Mouse (Mus musculus) brain, adult 2 months (tissue): ENCODE data around the gene Ptges2.

Experiments used
- DNase-seq: peaks from one replicate; pipeline ENCODE4 v3.0.0; 2011; ENCODE audit warnings: low read depth, low spot score

Ptges2 gene

DNA sequence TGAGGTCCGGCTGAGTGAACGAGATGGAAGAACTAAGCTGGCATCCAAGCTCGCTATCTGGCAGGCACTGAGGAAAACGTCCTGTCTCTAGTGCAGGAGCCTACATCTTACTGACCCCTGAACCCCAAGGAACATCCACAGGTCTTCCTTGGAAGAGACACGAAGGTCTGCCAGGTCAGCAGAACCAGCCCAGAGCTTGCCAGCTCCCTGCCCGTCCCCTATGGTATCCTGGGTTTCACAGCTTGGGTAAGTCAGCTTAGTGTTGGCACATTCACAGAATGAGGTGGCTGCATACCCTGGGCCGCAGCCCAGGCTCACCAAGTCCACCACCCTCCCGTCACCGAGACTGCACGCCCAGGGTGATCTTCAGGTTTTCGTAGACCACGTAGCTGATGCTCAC, 20.1 kb downstream of the Ptges2 start:
- DNase-seq = no peak

DNA sequence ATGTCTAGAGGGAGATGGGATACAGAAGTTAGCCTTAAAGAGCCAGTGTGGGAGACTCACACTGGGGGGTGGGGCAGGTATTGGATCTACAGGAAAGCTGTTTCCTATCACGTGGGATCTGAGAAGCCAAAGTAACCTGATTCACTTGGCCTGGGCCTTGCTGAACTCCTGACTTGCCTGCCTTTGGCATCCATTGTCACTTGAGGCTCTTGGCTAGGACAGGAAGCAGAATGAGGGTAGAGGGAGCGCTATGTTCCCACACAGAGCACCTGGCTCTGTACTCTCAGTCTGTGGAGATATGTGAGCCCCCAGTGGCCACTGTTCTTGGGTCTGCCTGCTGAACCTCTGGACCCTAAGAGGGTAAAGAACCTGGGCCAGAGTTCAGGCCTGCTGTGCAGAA, 20.9 kb downstream of the Ptges2 start:
- DNase-seq = no peak

DNA sequence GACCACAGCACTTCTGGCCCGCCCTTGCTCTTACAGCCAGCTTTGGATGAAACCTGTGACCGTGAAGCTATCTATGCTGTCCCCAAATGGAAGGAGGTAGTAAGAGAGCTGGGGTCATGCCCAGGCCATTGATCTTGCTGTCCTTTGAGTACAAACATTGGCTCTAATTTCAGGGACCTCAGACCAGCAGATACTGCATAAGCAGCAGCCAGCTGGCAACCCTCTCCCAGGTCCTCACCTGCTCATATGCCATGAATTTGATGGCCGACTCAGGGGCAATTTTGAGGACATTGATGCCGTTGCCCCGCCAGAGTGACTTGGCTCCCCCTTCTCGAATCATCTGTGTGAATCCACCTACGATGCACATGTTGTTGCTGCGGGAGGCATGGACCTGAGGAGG, 21.8 kb downstream of the Ptges2 start:
- DNase-seq = no peak

DNA sequence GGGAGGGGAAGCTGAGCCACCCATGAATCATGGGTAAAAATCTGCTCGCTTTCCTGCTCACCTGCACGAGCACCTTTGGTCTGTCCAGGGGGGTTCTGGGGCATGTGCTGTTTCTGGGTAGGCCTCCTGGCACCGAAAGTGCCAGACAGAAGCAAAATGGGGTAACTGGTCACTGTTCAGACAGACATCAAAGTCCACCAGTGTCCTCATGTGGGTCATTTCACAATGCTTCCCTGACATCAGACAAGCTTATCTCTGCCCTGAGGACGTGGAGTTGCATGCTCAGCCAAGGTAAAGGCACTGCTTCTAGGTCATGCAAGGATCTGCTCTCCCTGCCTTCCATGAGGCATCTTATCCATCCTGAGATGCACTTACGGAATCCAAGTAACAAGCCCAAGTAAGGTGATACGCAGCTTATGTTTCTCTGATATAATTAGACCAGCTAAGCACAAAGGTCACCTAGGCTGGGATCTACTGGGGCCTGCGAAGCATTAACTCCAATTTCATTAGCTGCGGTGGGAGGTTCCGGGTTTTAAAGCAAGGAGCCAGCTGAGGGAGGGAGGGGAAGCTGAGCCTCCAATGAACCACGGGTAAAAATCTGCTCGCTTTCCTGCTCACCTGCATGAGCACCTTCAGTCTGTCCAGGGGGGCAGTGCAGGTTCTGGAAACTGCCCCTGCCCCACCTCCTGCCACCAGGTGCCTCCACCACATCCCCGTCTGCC, 22.9 kb downstream of the Ptges2 start:
- DNase-seq = no peak

DNA sequence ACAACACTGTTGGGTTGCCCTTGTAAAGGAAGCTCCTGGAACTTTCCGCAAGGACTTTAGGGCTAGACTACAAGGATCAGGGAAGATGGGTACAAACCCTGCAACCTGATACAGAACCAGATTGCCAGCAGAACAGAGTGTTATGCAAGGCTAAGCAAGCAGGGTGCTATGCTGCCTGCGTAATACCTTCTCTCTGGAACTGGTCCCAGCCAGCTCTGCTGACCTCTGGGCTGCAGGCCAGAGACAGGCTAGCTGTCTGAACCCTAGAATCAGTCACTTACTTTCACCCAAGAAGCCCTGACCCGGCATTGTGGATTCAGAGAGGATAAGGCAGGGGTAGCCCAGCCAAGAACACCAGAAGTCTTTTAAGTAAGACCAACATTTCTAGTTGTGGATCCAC, 23.7 kb downstream of the Ptges2 start:
- peak; percentile 88 for DNase-seq

DNA sequence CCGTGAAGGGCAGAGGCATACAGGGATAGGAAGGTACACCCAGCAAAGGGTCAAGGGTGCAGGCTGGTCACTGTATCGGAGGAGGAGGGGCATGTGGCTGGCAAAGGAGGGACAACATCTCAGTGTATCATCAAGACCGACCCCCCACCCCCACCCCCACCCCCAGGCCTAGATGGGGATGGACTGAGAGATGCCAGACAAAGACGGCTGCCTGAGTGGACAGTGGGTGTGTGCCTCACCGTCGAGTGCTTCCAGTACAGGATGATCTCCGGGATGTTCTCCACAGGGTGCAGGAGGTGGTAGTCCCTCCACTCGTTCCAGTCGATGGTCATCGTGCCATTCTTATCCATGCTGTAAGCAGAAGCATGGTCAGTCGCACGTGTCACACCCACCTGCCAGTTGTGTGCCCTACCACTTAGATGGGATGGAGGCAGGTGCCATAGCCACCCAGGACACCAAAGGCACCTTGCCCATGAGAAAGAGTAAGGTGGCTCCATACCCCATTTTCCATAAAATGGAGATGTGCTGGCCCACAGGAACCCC, 24.4 kb downstream of the Ptges2 start:
- DNase-seq = no peak

DNA sequence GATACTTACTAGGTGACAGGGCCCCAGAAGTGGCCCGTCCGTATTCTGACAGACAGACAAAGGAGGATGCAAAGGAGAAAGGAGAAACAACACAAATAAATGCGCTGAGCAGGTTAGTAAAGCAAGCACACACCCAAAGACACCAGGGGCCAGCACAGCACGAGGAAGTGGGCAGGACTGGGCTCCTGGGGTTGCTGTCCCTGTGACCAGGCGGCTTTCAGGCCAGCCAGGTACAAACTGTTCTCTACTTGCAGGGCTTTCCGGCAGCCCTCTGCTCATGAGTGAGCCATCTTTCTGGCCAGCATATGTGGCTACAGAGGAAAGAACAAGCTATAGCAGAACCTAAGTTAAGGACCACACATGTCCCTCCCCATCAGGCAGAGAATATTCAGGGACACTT, 25.0 kb downstream of the Ptges2 start:
- DNase-seq = no peak

DNA sequence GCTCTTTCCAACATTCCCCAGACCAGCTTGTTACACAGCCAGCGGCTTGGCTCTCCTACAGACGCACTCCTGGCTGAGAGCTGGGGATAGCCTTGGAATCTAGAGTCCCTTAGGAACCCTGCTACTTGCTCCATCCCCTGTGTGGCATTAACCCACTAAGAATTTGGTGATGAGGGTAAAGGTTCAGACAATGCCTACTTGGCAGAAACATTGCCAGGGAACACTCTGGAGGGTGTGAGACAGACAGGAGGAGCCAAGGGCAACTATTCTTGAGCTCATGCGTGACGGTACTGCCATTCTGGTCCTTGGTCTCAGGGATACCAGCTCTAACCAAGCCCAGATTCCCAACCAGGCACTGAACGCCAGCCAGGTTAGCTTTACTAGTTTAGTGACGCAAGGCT, 26.2 kb downstream of the Ptges2 start:
- no peak for DNase-seq

DNA sequence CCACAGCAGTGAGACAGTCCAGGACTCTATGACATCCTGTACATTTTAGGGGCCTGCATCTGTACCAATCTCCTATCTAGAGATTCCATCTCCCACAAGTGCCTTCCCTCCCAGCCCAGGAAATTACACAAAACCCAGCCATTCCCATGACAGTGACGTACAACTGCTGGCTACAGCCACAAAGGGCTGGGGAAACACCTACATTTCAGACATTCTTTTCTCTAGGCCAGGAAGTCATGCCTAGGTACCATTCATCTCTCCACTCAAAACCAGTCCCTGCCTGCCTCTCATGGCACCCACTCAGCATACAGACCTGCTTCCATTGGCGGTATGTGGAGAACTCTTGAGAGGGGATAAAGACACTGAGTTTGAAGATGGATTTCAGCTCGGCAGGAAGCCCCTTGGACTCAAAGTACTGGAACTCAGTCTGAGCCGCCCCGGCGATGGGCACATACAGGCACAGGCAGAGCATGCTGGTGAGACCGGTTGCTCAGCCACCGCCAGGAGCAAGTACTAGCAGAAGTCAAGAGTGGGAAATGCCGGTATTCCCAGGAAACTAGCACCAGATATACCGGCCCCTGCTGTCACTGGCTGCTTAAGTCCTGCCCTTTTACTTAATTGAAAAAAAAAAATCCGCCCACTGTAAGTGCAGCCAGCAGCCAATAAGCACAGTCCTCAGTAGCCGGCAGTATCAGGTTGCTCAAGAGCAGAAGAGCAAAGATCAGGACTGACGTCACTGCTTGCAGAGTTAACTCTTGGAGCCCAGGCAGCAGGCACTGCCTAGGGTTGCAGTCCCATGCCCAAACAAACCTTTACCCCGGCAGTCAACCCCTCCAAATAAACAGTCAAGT, 28.0 kb downstream of the Ptges2 start:
- DNase-seq = peak; percentile 92

DNA sequence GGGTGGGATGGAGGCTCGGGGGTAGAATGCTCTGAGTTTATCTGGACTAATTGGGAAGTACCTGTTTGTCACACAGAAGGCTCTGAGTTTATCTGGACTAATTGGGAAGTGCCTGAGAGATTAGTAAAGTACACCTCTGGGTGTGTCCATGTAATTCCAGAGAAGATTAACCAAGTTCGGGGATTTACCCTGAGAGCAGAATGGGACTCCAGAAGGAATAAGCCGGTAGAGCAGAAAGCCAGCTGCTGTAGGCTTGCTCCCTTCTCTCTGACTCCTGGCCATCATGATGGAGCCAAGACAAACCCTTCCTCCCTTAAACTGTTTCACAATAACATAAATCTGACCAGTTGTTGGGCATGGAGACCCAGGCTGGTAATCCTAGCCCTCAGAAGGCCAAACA, 29.1 kb downstream of the Ptges2 start:
- no peak for DNase-seq

DNA sequence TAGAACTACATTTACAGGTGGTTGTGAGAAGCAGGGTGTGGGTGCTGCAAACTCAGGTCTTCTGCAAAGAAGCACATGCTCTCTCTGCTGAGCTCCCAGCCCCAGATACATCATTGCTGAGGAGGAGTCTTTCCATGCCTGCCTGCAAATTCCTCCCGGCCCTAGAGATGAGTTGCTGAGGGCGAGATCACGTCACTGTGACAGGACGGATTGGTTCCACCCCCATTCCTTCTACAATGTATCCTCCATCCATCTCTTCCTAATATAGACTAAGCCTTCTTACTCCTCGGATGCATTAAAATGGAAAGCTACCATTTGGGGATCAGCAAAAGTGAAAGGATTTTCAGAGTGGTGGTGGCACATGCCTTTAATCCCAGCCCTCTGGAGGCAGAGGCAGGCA, 29.9 kb downstream of the Ptges2 start:
- DNase-seq = peak; percentile 82

DNA sequence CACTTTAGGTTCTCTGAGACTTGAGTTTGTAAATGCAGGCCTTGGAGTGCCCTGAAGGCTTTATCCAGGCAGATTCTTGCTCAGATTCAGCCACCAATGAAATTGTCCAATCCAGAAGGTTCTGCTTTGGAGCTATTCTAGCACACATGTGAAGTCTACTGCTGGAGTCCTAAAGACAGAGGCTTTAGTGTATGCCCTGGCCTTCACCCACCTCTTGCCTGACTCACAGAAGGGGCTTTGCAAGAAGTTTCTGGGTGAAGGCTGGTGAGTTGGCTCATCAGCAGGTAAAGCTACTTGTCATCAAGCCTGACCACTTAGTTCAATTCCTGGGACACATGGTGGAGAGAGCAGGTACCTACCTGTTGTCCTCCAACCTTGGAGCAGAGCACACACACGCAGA, 30.4 kb downstream of the Ptges2 start:
- DNase-seq = no peak

DNA sequence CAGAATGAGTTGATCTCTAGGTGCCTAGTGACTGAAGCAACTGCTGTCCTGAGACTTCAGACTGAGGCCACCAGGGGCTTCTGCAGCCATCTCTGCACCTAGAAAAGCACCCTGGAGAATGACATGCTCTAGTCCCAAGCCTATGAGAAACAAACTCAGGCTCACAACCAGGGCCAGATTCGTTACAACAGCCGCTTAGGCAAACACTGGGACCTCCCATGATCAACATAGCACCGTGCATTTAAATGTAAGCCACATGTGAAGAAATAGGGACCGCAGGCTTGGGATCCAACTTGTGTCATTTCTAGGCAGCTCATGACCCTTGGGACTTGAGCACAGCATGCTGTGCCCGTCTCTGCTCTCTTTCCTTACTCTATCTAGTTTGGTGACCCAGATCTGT, 32.0 kb downstream of the Ptges2 start:
- no peak for DNase-seq

DNA sequence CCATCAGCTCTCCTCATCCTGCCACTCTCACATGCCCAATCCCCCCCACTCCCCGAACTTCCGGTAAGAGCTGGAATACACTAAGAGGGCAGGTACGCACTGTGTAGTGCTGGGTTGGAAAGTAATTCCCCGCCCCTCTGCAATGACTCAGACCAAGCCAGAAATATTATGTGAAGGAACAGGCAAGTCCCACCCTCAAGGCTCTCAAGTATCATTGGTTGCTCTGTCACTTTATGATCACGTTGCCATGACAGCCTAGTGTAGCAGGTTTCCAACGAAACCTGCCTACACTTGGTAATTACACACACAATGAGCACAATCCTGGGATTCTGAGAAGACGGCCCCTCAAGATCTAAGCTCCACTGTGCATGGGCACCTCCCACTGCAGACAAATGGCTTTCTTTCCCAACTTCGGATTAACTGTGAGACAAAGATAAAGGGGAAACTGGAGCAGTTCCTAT, 32.6 kb downstream of the Ptges2 start:
- peak; percentile 93 for DNase-seq

DNA sequence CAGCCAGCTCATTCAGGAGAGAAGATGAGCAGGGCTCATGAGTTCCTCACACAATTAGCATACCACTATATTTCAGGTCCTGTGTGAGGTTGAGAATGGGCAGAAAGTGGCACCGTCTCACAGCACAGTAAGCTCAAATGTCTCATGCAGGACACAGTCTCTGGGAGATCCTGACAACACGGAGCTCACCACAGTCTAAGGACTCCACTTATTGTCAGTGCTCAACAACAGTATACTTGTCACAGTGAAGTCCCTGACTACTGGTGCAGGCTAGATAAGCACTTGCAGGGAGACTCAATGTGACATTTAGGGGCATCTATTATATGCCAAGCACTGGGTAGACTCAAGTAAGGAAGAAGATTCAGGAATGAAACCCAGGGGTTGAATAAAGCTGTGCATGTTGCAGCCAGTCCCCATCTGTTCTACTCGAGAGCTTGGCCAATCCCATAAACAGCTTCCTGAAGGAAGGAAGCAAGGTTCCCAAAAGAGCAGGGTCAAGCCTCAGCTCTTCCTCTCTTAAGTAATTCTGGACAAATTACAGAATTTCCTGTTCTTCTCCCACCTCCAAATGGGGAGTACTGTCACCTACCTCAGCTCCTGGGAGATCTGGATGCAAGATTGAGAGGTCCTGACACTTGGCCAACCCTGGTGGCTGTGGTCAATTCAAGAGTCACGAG, 33.7 kb downstream of the Ptges2 start:
- DNase-seq = no peak

DNA sequence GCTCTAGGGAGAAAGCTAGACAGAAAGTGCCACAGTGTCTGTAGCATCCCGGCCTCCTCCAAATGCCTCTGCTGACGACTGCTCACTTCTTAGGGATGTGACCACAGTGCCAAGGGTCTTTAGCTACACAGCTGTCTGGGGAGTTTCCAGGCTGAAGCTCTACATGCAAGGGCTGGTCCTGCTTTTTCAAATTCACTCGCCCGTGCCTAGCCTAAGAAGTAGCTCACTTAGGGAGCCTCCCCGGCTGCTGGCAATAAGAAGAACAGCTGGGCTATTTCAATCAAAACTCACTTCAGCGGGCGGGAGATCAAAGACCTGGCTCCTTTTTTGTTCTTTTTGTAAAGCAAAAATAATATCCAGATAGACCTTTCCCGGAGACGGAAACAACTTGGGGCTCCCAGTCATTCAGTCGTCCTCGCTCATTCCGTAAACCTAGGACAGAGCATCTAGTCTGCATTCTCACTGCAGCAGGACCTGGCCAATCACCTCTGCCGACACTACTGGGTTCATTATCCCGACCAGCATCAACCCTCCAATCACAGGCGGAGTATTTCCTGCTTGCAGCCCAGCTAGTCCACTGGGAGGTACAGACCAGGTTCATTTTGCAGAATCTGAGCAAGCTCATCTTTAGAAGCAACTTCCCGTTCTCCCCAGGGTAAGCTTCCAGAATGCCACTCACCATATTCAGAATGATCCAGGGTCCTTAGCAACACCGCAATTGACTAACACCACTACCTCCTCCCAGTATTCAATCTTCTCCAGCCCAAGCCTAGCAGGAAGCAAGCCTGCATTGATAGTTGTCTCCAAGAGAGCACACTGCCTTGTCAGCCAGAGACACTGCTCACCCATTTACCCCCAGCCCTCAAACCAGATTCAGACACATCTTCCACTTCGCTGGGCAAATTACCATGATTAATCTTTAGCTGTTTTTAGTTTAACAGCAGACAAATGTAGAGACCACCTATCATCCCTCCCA, 35.3 kb downstream of the Ptges2 start:
- DNase-seq = peak; percentile 99

DNA sequence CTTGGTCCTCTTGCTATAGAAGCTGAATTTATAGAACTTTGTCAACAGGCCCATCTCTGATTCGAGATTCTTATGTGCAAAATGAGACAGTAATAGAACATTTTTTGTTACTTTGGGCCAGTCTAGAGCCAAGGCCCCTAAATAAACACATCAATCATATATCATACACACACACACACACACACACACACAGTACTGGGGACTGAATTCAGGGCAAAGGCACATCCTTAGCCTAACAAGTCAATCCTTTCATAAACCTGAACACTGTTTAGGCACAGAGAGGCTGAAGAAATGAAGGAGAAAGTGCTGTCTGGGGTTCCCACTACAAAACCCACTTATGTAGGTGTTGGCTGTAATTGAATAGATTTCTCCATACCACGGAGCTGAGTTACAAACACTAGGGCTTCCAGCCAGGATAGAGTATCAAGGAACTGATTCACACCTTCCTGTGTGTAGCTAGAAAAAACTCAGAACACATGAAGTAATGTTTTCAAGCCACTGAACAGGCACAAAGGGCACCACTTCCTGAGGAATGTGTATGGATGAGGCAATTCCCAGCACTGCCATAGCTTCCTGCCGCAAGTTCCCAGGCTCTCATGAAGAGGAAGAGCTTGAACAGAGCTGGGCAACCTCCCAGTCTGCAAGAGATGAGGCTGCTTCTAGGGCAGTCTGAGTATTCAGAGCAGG, 41.1 kb downstream of the Ptges2 start:
- DNase-seq = no peak

DNA sequence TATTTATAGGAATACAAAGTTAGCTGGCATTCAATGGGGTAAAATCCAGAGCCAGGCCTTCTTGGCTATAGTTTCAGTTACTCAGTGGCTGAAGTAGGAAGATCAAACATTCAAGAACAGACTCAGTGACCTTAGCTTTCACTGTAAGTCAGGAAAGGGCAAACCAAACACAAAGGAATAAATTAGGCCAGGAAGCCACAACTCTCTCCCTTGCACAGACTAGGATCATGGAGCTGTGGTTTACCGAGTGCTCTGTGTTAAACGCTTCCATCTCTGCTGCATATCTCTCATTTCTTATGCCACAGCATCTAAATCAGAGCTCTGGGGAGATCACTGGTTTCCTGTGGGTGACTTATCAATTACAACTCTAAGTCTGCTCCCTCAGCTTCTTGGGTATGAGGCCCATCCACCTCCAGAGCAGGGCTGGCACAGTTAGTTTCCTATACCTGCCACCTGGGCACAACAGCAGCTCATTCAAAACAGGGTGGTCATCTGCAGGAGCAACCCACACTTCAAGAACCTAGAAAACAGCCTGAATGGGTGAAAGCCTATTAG, 42.0 kb downstream of the Ptges2 start:
- no peak for DNase-seq

DNA sequence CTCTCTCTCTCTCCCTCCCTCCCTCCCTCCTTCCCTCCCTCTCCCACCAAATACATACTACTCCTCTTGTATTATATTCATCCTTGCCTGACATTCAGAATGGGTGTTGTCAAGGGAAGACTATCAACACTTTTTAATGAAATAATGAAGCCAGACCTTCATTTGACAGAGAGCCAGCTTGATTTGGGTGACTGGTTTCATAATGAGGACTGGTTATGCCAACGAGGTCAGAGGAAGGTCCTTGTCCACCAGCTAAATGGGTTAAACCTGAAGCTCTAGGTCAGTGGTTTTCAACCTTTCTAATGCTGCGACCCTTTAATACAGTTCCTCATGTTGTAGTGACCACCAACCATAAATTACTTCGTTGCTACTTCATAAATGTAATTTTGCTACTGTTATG, 43.0 kb downstream of the Ptges2 start:
- DNase-seq = no peak

DNA sequence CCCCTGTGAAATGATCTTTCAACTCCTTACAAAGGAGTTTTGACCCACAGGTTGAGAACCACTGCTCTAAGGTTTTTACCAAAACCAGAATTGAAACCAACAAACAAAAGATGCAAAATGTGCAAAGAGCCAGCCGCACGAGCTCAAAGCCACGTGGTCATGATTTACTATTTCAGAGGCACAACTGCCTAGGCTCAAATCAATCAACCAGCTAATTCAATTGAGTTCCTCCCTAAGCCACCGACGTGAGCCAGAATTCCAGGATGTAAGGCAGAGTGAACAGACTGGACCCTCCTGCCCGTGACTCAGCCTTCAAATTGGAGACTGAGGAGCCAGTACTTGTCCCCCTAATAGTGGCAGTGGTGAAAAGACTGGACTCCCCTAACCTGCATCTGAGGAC, 43.5 kb downstream of the Ptges2 start:
- DNase-seq = no peak
